Mouse (Mus musculus): ENCODE measurements around the gene Col6a3. TPM values are rescaled to one million over a fixed set of nuclear protein-coding genes. Genes with fewer than 3 reads are reported as not detected.

The Col6a3 gene
- polyA plus RNA-seq, 1 experiment from 2014 or later = 58.7 TPM

DNA sequence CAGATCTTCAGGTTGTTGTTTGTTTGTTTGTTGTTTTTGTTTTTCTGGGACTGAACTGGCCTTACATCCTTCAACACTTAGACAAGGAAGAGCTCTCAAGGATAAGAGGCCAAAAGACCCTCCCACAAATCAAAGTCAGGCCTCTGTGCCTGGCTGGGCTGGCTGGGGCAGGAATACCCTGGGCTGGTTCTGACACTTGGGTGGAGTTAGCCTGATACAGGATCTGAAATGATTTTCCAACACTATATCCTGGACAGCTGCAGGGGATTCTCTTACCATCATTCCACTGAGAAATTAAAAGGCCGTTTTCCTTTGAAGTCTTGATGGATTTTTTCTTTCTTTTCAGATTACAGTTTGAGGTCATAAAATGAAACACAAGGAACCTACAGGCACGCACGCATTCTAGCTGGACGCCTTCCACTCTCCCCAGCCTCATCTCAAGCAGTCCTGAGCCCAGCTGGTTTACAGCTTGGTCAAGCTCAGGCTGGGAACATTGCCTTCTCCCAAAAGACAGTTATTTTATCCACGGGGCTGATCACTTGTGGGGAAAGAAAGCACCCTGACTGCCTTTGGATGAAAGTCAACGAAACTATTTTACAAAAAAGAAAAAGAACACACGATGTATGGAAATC, 123.0 kb downstream of the Col6a3 start:
- Histone ChIP-seq H3K4me2 (replicated peaks) (no peak overlapping the region), H3K27me3 (no peaks in the 10 kb centered on the region), H3K27ac (no peak overlapping the region), H3K9me3 (no peaks in the 10 kb centered on the region), H3K4me1 (no peaks in the 10 kb centered on the region), H3K36me3 (no peaks in the 10 kb centered on the region), H3K4me3 (no peak overlapping the region), H3K9ac (no peak overlapping the region)
- 68% methylated on average over 7 of the region's 7 CpGs for WGBS
- ATAC-seq (ENCODE audit: insufficient number of reproducible peaks, insufficient read depth, low FRiP score, low TSS enrichment) = no peak

DNA sequence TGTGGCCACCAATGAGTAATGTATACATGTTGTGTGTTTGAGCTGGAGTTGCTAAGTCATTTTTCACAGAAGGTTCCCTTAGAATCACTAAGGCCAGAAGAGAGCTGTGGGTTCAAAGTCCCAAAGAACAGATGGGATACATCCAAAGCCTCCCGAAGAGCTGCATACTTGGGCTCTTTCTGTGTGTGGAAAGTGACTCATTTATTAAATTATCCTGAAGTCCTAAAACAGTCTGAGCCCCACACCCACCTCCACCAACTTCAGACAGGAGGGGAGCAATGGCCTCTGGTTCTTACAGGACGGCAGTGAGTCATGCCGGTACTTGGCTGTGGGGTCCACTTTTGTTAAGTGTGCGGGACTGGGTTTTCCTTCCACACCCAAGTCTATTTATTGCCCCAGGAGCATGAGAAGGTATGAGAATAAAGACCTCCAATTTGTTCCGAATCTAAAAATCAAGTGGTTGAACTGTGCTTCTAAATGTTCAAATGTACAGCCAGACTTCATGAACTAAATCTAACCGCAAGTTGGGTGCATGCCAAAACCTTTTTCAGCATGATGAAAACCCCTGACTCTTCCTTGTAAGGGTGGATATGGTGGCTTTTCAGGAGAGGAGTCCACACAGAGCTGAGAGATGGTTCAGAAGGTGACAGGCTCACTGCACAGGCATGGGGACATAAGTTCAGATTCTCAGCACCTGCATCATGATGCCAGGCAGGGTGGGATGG, 124.8 kb downstream of the Col6a3 start:
- H3K9me3 ChIP-seq = no peaks in the 10 kb centered on the region
- WGBS = 87% methylated on average over 6 of the region's 6 CpGs
- H3K36me3 ChIP-seq = no peaks in the 10 kb centered on the region
- H3K27me3 ChIP-seq = no peaks in the 10 kb centered on the region
- H3K9ac ChIP-seq = no peak overlapping the region
- no peak overlapping the region for H3K4me3 ChIP-seq
- no peaks in the 10 kb centered on the region for H3K4me1 ChIP-seq
- no peak for ATAC-seq (ENCODE audit: insufficient number of reproducible peaks, insufficient read depth, low FRiP score, low TSS enrichment)
- no peak overlapping the region for H3K27ac ChIP-seq
- no peak overlapping the region for H3K4me2 ChIP-seq (replicated peaks)

DNA sequence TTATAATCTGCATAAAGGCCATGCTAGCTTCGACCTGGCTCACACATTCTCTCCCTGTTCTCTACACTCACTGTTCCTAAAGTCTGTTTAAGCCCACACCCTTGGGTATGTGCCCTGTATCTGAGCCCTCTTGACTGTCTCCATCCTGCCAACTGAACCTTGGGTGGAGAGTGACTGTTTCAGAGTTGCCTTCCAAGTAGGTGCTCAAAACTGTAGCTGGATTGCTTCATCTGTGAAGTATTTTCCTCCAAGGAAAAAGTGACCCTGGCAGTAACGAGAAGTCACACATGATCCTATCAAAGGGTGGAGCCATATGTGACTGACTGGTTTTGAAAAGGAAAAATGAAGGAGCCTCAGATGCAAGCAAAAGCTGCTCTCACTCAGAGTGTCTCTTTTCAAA, 127.5 kb downstream of the Col6a3 start:
- Histone ChIP-seq H3K9me3 (no peaks in the 10 kb centered on the region), H3K36me3 (no peaks in the 10 kb centered on the region), H3K4me1 (no peaks in the 10 kb centered on the region), H3K27me3 (no peaks in the 10 kb centered on the region), H3K4me3 (no peak overlapping the region), H3K27ac (no peak overlapping the region), H3K9ac (no peak overlapping the region), H3K4me2 (replicated peaks) (no peak overlapping the region)
- ATAC-seq (ENCODE audit: insufficient number of reproducible peaks, insufficient read depth, low FRiP score, low TSS enrichment) = no peak
- 71% methylated on average over 2 of the region's 2 CpGs for WGBS

Other genes with a start within 250 kb of the Col6a3 start
- gene Cops8, start 241.0 kb downstream of the Col6a3 start, polyA plus RNA-seq (2016; fragmentation: Nextera tagmentation; extraction: Ambion mirVana) = 184 and 190 TPM in 2 replicates
- 0.33 and 0.51 TPM in 2 replicates for gene Mlph, start 71.1 kb upstream of the Col6a3 start, polyA plus RNA-seq (2016; fragmentation: Nextera tagmentation; extraction: Ambion mirVana)
- not detected in 2 replicates for gene Prlh, start 109.1 kb upstream of the Col6a3 start, polyA plus RNA-seq (2016; fragmentation: Nextera tagmentation; extraction: Ambion mirVana)
- 0.74 and 1.5 TPM in 2 replicates for gene Rab17, start 125.7 kb upstream of the Col6a3 start, polyA plus RNA-seq (2016; fragmentation: Nextera tagmentation; extraction: Ambion mirVana)
- 29.4 and 33.0 TPM in 2 replicates for gene Lrrfip1, start 154.8 kb upstream of the Col6a3 start, polyA plus RNA-seq (2016; fragmentation: Nextera tagmentation; extraction: Ambion mirVana)